Mouse (Mus musculus) G1E (cell line): Measurements from ENCODE around the gene Lrba. TPM values are rescaled to one million over a fixed set of nuclear protein-coding genes. Genes with fewer than 3 reads are reported as not detected.

Source experiments
- ATAC-seq: 2 replicates; pipeline ENCODE4 v1.8.0; 2016; ENCODE audit warnings: mild to moderate bottlenecking; ENCODE audit not compliant: insufficient number of reproducible peaks, poor library complexity, low FRiP score, severe bottlenecking; ENCODE audit errors: extremely low read depth
- DNase-seq: peaks from one replicate; pipeline ENCODE4 v3.0.0; 2012; ENCODE audit warnings: low spot score
- H3K27me3 ChIP-seq: 2 replicates; pipeline ENCODE4 v1.6.1; 2012; ENCODE audit warnings: mild to moderate bottlenecking, low read length, inconsistent platforms; ENCODE audit not compliant: insufficient read depth
- H3K36me3 ChIP-seq: replicated peaks from 2 replicates; pipeline ENCODE3; 2012; ENCODE audit warnings: mild to moderate bottlenecking, inconsistent platforms
- H3K4me1 ChIP-seq: 2 replicates; pipeline ENCODE4 v1.6.1; 2012; ENCODE audit warnings: low read depth, low read length, inconsistent platforms, mixed read lengths; ENCODE audit not compliant: insufficient read depth
- H3K4me3 ChIP-seq: 2 replicates; pipeline ENCODE4 v1.5.1; 2012; ENCODE audit warnings: low read depth, mild to moderate bottlenecking, inconsistent platforms, low read length, moderate library complexity, mixed read lengths
- H3K9me3 ChIP-seq: replicated peaks from 2 replicates; pipeline ENCODE4 v1.6.1; 2012; ENCODE audit warnings: inconsistent platforms
- CTCF ChIP-seq: IDR thresholded peaks from 2 replicates; pipeline ENCODE4 v1.5.1; 2012; ENCODE audit warnings: low read depth, low read length, inconsistent platforms, mixed read lengths
- GATA1 ChIP-seq: IDR thresholded peaks from 2 replicates; pipeline ENCODE4 v1.6.1; 2012; ENCODE audit warnings: borderline replicate concordance, low read length, inconsistent platforms, mixed read lengths
- GATA2 ChIP-seq: IDR thresholded peaks from 2 replicates; pipeline ENCODE4 v1.6.1; 2012; ENCODE audit warnings: low read depth, low read length, inconsistent platforms, borderline replicate concordance
- POLR2AphosphoS5 ChIP-seq: IDR thresholded peaks from 2 replicates; pipeline ENCODE4 v1.6.1; 2012; ENCODE audit warnings: low read depth, low read length, inconsistent platforms; ENCODE audit not compliant: insufficient replicate concordance
- TAL1 ChIP-seq: conservative IDR thresholded peaks from 2 replicates; pipeline ENCODE4 v1.6.1; 2012; ENCODE audit warnings: low read depth, low read length, inconsistent platforms, mixed read lengths
- polyA plus RNA-seq: library from polyadenylated mRNA; stranded (reverse); fragments of >175 nt; gene quantifications from 2 replicates; pipeline ENCODE4 v1.2.3, GENCODE M21; 2012
- total RNA-seq, 2 experiments: library from RNA; stranded (forward) in 1 of 2; stranded (reverse) in 1 of 2; fragments of 200-1000 nt in 1 of 2; fragments of >200 nt in 1 of 2; fragmentation: Nextera tagmentation in 1 of 2; gene quantifications; 2 replicates each; pipeline ENCODE4 v1.2.3; 2014 to 2017

Gene Lrba
- total and polyA plus RNA-seq, 3 experiments = 6.1 to 34.4 (median 30.4) TPM

DNA sequence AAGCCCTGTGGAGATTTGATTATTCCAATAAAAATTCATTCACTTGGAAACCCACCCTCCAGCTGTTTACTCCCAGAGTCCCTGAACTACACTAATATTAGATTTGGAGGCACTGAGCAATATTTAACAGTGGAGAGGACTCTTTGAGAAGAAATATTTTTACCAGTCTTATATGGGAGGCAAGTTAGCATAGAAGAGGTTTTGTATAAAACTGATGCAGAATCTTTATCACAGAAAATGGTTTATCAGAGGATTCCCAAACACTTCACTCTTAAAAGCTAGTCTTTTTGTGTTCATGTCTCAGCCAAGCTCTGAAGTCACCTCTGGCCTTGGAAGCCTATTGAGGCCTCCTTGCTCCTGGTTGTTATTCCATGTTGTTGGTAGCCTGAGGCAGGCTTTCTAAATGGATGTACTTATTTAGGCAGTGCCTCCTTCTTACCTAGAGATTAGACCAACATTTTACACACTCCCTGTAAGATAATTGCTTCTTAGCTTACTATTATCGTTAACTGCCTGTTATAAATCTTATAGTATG is 317.4 kb downstream of the Lrba start:
- TF ChIP-seq POLR2AphosphoS5 (no peak), CTCF (no peak), TAL1 (no peak), GATA1 (no peak), GATA2 (no peak)
- no peak for ATAC-seq

DNA sequence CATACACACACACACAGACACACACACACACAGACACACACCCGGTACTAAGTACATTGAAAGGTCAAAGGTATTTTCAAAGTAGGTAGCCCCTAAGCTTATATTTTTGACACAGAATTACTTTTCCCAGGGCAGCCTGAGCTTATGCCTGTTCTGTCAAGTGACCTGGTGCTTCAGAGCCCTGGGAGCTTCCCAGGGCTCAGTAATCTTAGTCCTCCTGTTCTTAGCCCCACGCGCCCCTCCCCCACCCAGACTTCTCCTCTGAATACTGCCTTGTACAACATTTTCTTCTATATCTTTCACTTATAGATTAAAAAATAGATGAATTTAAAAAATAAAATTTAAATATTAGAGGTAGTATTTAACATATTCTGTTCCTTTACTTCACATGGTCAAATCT is 320.3 kb downstream of the Lrba start:
- H3K36me3 ChIP-seq = peaks cover 14% of the 10 kb centered on the region
- ATAC-seq (no peak), DNase-seq (no peak)
- TF ChIP-seq POLR2AphosphoS5 = no peak
- no peak for TF ChIP-seq TAL1
- no peak for TF ChIP-seq GATA1
- TF ChIP-seq CTCF = no peak
- TF ChIP-seq GATA2 = no peak
- H3K4me1 ChIP-seq = peaks cover 22% of the 10 kb centered on the region
- H3K9me3 ChIP-seq = peaks cover 6% of the 10 kb centered on the region
- no peak overlapping the region for H3K4me3 ChIP-seq
- no peaks in the 10 kb centered on the region for H3K27me3 ChIP-seq

More for the DNA sequence above, 317.4 kb downstream of the Lrba start:
- Histone ChIP-seq H3K4me1 (peaks cover 16% of the 10 kb centered on the region), H3K36me3 (peaks cover 5% of the 10 kb centered on the region), H3K27me3 (no peaks in the 10 kb centered on the region), H3K4me3 (no peak overlapping the region), H3K9me3 (peaks cover 4% of the 10 kb centered on the region)
- no peak for DNase-seq

DNA sequence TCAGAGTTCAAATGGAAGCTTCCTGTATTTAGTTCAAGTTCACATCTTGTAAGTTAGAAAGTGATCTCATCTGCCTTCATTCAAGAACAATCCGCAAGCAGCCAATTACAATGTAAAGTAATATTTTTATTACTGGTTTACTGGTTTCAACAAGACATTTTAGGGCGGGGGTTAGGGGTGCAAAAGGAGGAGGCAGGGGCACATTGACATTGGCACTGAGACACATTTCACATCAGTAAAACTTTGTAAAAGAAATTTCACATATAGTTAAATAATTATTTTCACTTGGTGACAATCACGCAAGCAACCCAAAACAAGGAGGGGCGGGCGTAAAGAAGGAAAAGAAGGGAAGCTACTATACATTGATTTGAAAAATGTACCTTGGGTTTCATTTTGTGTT is 321.5 kb downstream of the Lrba start:
- no peaks in the 10 kb centered on the region for H3K27me3 ChIP-seq
- TF ChIP-seq CTCF (no peak), POLR2AphosphoS5 (no peak), GATA1 (no peak), TAL1 (no peak), GATA2 (no peak)
- DNase-seq = no peak
- H3K4me3 ChIP-seq = peak overlapping the region; percentile 74; the same call in 1 of the 2 replicates
- peaks cover 27% of the 10 kb centered on the region for H3K4me1 ChIP-seq
- ATAC-seq = no peak
- H3K9me3 ChIP-seq = peaks cover 6% of the 10 kb centered on the region
- peaks cover 18% of the 10 kb centered on the region for H3K36me3 ChIP-seq

DNA sequence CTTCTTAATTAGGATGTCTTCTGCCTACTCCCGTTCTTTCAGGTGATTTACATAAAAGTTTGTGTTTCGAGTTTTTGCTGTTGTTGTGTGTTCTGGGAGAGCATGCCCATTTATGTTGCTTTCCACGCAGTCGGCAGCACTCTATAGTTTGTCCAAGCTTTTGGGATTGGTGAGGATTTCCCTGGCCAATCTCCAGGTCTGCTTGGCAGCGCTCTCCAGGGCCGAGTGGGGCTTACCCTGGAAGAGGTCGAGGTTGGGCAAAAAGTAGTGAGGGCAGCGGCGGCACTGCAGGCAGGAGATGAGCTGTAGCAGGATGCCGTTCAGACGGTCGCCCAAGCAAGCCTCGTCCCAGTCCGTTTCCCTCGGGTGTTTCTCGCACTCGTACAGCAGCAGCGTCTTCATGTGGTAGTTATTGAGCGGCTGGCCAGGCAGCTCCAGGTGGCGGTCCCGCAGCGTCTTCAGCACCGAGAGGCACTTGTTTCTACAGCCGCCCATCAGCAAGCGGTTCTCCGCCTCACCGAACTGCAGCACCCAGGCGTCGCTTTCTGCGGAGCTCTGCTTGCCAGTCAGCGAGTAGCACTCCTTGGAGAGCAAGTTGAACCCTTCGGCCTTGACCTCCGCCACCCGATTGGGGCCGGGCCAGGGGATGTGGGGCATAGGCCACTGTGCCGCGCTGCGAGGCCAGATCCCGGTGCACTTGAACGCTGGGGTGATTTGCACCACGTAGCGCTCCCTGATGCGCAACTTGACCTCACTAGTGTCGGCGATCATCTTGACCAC is 322.2 kb downstream of the Lrba start:
- peaks cover 27% of the 10 kb centered on the region for H3K4me1 ChIP-seq
- peak; percentile 15 for DNase-seq
- peak; percentile 15; the same call in 1 of the 2 replicates for ATAC-seq
- H3K4me3 ChIP-seq = peak overlapping the region; percentile 74
- peaks cover 18% of the 10 kb centered on the region for H3K36me3 ChIP-seq
- H3K27me3 ChIP-seq = no peaks in the 10 kb centered on the region
- TF ChIP-seq TAL1 (no peak), POLR2AphosphoS5 (no peak), GATA2 (no peak), CTCF (no peak), GATA1 (no peak)
- peaks cover 6% of the 10 kb centered on the region for H3K9me3 ChIP-seq

DNA sequence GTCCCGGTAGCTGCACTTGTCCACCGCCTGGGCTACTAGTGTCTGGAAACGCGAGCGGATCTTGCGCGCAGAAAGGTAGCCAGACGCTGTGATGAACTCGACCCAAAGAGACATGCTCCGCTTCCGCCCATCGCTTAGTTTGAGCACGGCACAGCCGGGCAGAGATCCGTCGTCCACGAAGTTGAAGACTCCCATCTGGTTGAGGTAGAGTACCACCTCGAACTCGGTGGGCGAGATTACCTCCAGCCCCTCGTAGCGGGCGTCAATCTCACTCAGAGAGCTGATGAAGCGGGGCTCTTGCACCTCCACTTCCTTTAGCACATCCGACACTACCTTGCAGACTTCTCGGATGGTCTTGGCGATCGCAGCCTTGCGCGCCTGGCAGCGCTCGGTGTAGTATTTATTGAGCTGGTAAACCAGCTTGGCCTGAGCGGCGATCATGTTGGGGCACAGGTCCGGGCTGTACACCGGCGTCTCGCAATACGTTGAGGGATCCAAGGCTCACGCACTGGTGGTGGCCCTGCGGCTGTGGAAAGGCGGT is 322.8 kb downstream of the Lrba start:
- peaks cover 18% of the 10 kb centered on the region for H3K36me3 ChIP-seq
- no peak for DNase-seq
- ATAC-seq = peak; percentile 22
- TF ChIP-seq CTCF (no peak), GATA2 (no peak), GATA1 (no peak)
- no peaks in the 10 kb centered on the region for H3K27me3 ChIP-seq
- peak overlapping the region; percentile 74 for H3K4me3 ChIP-seq
- peaks cover 6% of the 10 kb centered on the region for H3K9me3 ChIP-seq
- peaks cover 27% of the 10 kb centered on the region for H3K4me1 ChIP-seq

DNA sequence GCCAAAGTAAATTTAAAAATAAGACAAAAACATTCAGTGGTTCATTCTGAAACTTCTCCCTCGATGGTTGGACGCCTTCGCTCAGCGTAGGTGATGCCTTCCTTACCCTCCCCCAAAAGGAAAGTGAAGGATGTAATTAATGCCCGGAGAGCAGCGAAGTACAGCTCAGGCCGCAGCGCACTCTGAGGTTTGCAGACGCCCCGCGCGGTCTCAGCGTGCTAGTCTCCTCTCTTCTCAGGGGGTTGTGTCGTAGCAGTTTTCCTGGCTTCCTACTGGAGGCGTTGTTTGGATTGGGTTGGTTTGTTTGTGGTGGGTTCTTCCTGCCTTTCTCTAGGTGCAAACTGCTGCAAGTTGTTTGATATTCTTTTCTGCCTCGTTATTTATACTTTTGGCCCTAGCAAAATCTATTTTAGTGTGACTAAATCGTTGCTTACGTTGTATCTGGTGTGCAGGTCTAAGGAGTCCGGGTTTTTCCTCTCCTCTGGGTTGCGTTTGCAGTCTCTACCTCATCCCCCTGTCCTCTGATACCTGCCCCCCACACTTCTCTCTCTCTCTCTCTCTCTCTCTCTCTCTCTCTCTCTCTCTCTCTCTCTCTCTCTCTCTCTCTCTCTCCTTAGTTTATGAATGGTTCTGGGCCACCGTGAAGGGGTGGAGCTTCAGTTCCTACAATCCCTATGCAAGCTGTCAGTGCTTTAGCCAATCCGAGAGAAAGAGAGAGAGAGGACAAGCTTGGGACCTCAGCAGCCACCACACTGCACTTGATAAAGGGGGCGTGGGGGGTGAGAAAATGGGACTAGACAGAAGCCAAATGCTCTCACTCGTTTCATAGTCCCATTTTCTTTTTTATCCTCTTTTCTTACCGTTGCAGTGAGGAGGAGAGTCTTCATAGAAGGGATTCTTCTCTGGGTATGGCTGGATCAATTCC is 323.9 kb downstream of the Lrba start, which contains the start of gene Mab21l2:
Gene Mab21l2 (minus strand): TSS at position 539 of the 925 bp plus-strand sequence.
- H3K27me3 ChIP-seq = no peaks in the 10 kb centered on the region
- DNase-seq (no peak), ATAC-seq (no peak; the same call in 1 of the 2 replicates)
- H3K9me3 ChIP-seq = peaks cover 6% of the 10 kb centered on the region
- TF ChIP-seq GATA2 (no peak), GATA1 (no peak), TAL1 (no peak), CTCF (no peak), POLR2AphosphoS5 (no peak)
- H3K4me1 ChIP-seq = peaks cover 27% of the 10 kb centered on the region
- H3K4me3 ChIP-seq = peak within 1 kb of the TSS; percentile 74
- peaks cover 18% of the 10 kb centered on the region for H3K36me3 ChIP-seq
